Mouse (Mus musculus) bone marrow macrophage, adult 2 months (primary cell): ENCODE measurements around the gene Lepr. TPM values are rescaled to one million over a fixed set of nuclear protein-coding genes. Genes with fewer than 3 reads are reported as not detected.

ENCODE experiments used
- H3K27ac ChIP-seq: 2 replicates; pipeline ENCODE4 v1.5.1; 2012; ENCODE audit warnings: low read depth, low read length; ENCODE audit not compliant: insufficient read depth
- H3K4me1 ChIP-seq: 2 replicates; pipeline ENCODE4 v1.6.1; 2012; ENCODE audit warnings: low read length; ENCODE audit not compliant: control insufficient read depth, insufficient read depth
- H3K4me3 ChIP-seq: 2 replicates; pipeline ENCODE4 v1.5.1; 2012; ENCODE audit warnings: mild to moderate bottlenecking, low read length, moderate library complexity; ENCODE audit not compliant: insufficient read depth
- CTCF ChIP-seq: IDR thresholded peaks from 2 replicates; pipeline ENCODE4 v1.5.1; 2012; ENCODE audit warnings: low read depth, mild to moderate bottlenecking, low read length, moderate library complexity
- POLR2A ChIP-seq: IDR thresholded peaks from 2 replicates; pipeline ENCODE4 v1.6.1; 2012; ENCODE audit warnings: mild to moderate bottlenecking, low read depth, low read length, borderline replicate concordance
- polyA plus RNA-seq: library from polyadenylated mRNA; stranded (reverse); fragments of >200 nt; gene quantifications from 2 replicates; pipeline ENCODE4 v1.2.4, GENCODE M21; 2012; ENCODE audit not compliant: missing spikeins, insufficient read depth, insufficient read length

The Lepr gene
- polyA plus RNA-seq, 1 experiment = not detected

DNA sequence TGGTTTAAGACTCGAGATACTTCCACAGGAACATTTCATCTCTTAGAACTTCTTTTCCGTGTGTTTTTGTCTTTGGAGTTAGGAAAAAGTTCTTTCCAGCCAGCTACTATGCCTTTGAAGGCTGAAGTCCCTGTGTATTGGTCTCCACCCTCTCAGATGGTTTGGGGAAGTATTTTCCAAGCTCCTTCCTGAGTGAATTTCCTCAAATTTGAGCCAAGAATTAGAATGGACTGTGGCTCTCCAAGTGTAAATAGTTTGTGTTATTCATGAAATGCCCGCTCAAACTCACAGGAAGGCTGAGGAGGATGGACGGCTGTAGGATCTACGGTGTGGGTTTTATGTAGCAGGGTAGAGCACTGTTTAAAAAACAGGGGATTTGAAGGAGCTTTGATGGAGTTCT lies 27.6 kb upstream of the Lepr start:
- Histone ChIP-seq H3K4me3 (no peak overlapping the region), H3K4me1 (no peaks in the 10 kb centered on the region), H3K27ac (no peak overlapping the region)
- TF ChIP-seq POLR2A (no peak), CTCF (no peak)

DNA sequence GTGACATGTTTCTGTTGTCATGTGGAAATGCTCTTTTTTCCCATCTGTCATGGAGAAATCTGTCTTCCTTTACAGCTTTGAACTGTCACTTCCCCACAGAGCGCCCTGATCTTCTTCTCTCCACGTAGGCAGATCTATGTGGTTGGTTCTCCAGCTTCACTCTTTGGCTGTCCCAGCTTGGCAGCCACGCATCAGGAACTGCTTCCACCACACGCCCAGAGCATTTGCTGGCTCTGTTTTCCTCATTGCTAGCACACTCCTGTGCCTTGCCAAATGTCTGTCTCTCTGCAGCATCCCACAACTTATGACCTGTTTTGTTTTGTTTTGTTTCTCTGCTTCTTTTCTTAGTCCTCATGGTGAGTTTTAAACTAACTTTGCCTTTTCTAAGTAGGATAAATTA lies 24.3 kb upstream of the Lepr start:
- H3K4me3 ChIP-seq = no peak overlapping the region
- no peaks in the 10 kb centered on the region for H3K4me1 ChIP-seq
- no peak overlapping the region for H3K27ac ChIP-seq
- TF ChIP-seq CTCF (no peak), POLR2A (no peak)

DNA sequence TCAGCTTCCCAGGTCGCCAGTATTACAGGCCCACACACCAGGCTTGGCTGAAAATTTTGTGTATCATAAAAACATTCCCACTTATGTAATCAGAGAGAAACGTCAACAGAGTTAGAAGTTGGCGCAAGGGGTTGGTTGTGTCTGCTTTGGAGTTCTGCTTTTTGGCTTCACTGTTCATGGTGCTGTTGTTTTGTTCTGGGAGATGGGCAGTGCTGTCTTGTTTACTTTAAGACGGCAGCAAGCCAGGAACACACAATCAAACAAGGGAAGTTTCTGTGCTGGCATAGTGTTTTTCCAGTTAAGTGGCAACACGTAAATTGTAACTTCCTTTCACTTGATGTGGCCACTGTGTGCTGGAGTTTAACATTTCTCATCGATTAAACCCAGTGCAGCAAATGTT lies 22.7 kb upstream of the Lepr start:
- Histone ChIP-seq H3K4me3 (no peak overlapping the region), H3K27ac (no peak overlapping the region), H3K4me1 (no peaks in the 10 kb centered on the region)
- no peak for TF ChIP-seq CTCF
- TF ChIP-seq POLR2A = no peak

DNA sequence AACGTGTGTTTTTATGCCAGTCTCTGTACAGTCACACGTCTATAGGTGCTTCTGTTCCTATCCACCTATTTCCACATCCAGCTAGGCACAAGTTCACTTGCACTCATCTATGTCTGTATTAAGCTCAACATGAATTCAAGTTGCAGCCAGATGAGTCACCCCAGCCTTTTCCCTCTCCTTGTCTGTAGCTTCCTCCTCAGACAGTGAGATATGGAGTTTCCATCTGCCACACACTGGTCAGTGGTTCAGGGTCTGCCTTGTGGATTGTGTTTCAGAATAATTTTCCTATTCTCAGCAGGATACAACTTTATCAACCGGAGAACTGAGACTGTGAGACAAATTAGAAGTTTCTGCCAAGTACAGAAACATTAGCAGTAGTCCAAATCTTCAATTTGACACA lies 20.0 kb upstream of the Lepr start:
- no peaks in the 10 kb centered on the region for H3K4me1 ChIP-seq
- H3K4me3 ChIP-seq = no peak overlapping the region
- TF ChIP-seq CTCF = no peak
- no peak for TF ChIP-seq POLR2A
- H3K27ac ChIP-seq = no peak overlapping the region

DNA sequence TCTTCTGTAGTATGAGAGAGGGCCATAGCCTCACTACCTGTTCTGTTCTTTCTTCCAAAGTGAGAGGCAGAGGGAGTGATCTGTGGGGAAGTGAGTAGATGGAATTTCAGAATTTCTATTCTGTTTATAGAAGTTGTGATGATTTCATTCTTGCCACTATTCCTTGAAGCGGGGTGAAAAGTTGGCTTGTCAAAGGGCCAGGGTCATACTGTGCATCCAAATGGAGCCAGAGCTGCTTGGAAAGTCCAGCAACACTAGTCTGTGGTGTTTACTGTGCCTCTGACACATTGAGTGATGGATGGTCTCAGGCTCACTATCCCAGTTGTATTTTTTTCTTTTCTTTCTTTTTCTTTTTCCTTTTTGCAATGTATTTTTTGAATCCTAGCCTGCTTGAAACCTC lies 17.8 kb upstream of the Lepr start:
- Histone ChIP-seq H3K4me3 (no peak overlapping the region), H3K4me1 (no peaks in the 10 kb centered on the region), H3K27ac (no peak overlapping the region)
- no peak for TF ChIP-seq POLR2A
- no peak for TF ChIP-seq CTCF

DNA sequence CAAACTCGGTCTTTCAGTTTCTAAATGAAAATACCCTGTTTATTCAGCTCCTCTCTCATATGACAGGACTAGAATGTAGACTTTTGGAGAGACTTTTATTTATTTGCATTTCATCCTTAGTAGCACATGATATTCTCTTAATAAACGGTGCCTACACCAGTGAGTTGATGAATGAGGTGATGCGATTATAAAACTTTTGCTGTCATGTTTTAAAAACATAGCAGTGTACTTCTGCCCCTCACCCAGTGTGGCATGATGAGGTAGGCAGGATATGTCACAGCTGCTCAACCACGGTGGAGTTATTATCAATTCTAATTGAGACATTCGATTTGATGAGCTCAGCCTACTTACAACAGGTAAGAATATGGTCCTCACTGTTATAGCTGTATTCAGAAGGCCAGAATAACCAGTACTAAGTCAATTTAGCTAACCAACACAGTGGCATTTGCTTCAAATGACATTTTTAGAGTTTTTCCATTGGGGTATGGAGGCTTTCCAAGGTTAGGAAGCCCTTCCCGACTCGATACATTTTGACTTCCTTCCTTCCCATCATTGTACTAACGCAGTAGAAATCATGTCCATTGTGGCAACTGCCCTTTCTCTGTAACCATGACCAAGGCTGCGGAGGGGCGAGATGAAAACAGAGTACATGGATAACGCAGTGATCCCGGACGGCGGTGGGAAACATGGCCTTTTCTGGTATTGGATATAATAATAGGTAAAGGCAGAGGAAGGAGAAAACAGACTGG lies 16.1 kb upstream of the Lepr start:
- no peak for TF ChIP-seq CTCF
- H3K27ac ChIP-seq = no peak overlapping the region

DNA sequence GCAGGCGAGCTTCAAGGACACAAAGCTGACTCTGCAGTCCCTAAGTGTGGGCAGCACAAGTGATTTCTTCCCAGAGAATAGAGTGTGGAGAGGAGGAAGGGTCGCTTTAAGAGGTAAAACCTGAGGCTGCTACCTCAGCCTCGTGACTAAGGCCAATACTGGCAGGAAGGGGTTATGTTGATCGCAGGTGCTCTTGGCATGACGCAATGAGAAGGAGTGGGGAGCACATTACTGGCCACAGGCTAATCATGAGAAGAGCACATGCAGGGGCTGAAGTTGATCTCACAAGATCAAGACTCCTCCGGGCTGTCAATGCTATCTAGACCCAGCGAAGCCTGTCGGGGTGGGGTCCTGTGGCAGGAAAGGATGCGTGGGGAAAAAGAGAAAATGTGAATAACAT lies 11.9 kb upstream of the Lepr start:
- no peak for TF ChIP-seq POLR2A
- no peak for TF ChIP-seq CTCF
- H3K27ac ChIP-seq = no peak overlapping the region
- no peak overlapping the region for H3K4me3 ChIP-seq
- H3K4me1 ChIP-seq = no peaks in the 10 kb centered on the region

More for the DNA sequence above, 16.1 kb upstream of the Lepr start:
- Histone ChIP-seq H3K4me3 (no peak overlapping the region), H3K4me1 (no peaks in the 10 kb centered on the region)

DNA sequence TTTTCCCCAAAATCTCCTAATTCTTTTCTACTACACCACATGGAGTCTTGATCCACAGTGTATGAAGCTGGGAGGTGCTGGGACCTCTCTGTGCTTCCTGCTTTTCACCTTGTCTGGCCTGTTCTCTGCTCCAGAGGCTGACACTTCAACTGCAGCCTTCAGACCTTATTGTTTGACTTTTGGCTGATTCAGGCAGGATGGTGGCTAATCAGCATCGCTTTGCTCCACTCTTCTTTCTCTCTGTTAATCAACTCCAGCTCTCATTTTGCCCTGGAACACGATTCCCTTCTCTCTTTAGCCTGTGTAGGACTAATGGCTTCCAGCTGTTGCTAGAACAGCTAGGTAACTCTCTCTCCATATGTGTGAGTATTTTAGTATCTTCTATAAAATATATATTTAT lies 10.0 kb upstream of the Lepr start:
- no peak for TF ChIP-seq CTCF
- TF ChIP-seq POLR2A = no peak
- Histone ChIP-seq H3K4me3 (no peak overlapping the region), H3K27ac (no peak overlapping the region), H3K4me1 (no peaks in the 10 kb centered on the region)

DNA sequence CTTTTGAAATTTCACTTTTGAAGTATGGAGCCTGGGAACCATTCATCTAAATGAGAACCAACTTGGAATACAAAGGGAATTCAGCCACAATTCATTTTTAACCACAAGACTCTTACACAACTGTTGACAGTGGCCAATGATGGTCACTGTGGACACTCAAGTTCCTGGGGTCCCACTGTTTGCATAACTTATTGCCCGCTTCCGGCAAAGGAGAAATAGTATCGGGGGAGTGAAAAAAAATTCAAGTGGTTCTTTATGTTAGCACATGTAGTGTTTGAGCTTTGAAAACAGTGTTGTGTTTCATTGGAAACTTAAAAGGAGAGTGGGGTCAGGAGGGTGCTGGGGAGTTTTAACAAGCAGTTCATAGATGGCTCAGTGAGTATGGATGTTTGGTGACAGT lies 9.3 kb upstream of the Lepr start:
- no peaks in the 10 kb centered on the region for H3K4me1 ChIP-seq
- TF ChIP-seq CTCF (no peak), POLR2A (no peak)
- H3K27ac ChIP-seq = no peak overlapping the region
- H3K4me3 ChIP-seq = no peak overlapping the region

DNA sequence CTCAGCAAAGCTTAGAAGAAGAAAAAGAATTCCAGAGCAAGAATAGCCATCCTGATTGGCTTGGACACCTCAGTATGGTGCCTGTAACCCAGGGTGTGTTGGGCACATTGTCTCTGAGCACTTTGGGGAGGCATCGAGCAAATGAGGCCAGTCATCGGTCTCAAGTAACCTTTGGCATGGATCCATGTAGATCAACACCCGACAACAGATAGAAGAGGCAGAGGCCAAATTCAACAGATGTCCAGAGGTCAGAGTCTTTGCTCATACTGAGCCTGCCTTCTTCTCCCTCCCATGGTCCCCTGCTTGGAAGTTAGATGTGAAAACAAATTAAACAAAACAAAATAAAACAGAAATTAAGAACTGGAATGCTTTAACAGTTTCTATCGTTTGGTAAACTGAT lies 6.8 kb upstream of the Lepr start:
- Histone ChIP-seq H3K4me1 (no peaks in the 10 kb centered on the region), H3K4me3 (no peak overlapping the region), H3K27ac (no peak overlapping the region)
- TF ChIP-seq POLR2A = no peak
- no peak for TF ChIP-seq CTCF

DNA sequence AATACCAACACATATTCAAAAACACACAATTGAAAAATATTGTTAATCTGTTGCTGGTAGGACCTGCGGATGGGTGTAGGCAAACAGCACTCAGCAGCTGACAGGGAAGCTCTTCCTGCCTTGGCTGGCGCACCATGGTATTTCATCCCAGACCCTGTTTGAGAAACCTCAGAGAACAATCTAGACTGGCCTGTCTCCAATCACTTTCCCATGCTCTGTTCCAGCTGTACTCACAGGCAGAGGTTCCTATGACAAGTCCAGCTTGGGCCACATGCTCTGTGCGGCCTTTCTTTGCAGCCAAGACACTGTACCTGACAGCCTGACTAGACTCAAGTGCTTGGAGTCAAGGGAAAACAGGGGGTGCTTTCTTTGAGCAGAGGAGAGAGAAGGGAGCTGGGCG lies 6.1 kb upstream of the Lepr start:
- Histone ChIP-seq H3K4me1 (no peaks in the 10 kb centered on the region), H3K4me3 (no peak overlapping the region), H3K27ac (no peak overlapping the region)
- TF ChIP-seq POLR2A = no peak
- TF ChIP-seq CTCF = no peak
